Mouse (Mus musculus) heart, adult 2 months (tissue): ENCODE results near the gene Grtp1. TPM values are rescaled to one million over a fixed set of nuclear protein-coding genes. Genes with fewer than 3 reads are reported as not detected.

Source experiments
- DNase-seq, 2 experiments: peaks; one replicate each; pipeline ENCODE4 v3.0.0; 2021
- H3K27ac ChIP-seq: fragments of 200-600 bp; 2 replicates; pipeline ENCODE4 v1.8.1; 2022
- H3K27me3 ChIP-seq: fragments of 200-500 bp; 2 replicates; pipeline ENCODE4 v1.6.1; 2012; ENCODE audit warnings: mild to moderate bottlenecking, low read length, inconsistent platforms, mixed read lengths; ENCODE audit not compliant: control insufficient read depth, insufficient read depth
- H3K36me3 ChIP-seq: fragments of 200-500 bp; 2 replicates; pipeline ENCODE4 v1.6.1; 2012; ENCODE audit warnings: low read length, inconsistent platforms; ENCODE audit not compliant: control insufficient read depth, insufficient read depth
- H3K4me1 ChIP-seq: fragments of 200-500 bp; 2 replicates; pipeline ENCODE4 v1.6.1; 2011; ENCODE audit warnings: low read length; ENCODE audit not compliant: control insufficient read depth, insufficient read depth
- H3K4me3 ChIP-seq: fragments of 200-600 bp; 2 replicates; pipeline ENCODE4 v1.8.1; 2022
- H3K79me2 ChIP-seq: fragments of 200-500 bp; replicated peaks from 2 replicates; pipeline ENCODE4 v1.6.1; 2012; ENCODE audit warnings: mild to moderate bottlenecking, inconsistent platforms, low read length, moderate library complexity, mixed read lengths; ENCODE audit not compliant: control insufficient read depth, insufficient read depth
- H3K9ac ChIP-seq: fragments of 200-500 bp; 2 replicates; pipeline ENCODE4 v1.6.1; 2012; ENCODE audit warnings: low read depth, mild to moderate bottlenecking, control low read depth, inconsistent platforms, low read length, mixed read lengths
- CTCF ChIP-seq: fragments of 200-600 bp; IDR thresholded peaks from 2 replicates; pipeline ENCODE4 v1.8.1; 2022; ENCODE audit warnings: antibody characterized with exemption, mild to moderate bottlenecking, moderate library complexity
- EP300 ChIP-seq: fragments of 200-500 bp; IDR thresholded peaks from 2 replicates; pipeline ENCODE4 v1.6.1; 2011; ENCODE audit warnings: low read depth, low read length, control low read depth; ENCODE audit not compliant: insufficient read depth
- POLR2A ChIP-seq: fragments of 200-500 bp; IDR thresholded peaks from 2 replicates; pipeline ENCODE4 v1.6.1; 2011; ENCODE audit warnings: mild to moderate bottlenecking, low read depth, low read length, control low read depth; ENCODE audit not compliant: insufficient read depth
- WGBS: fragments of 180-500 bp; shearing (Covaris S2); methylation state at CpG from one replicate; pipeline ENCODE4 v1.1.7; 2018; 5-methylcytosine and 5-hydroxymethylcytosine counted together
- intact Hi-C: fragments of 180-260 bp; cut with DNase I; formaldehyde crosslinking; loops from one replicate; pipeline ENCODE4 v1.15.1; 2025
- polyA plus RNA-seq: library from polyadenylated mRNA; depleted of rRNA; stranded (reverse); fragments of >200 nt; gene quantifications from 2 replicates; pipeline ENCODE4 v1.2.3, GENCODE M21; 2012
- total RNA-seq, 2 experiments: library from RNA; stranded (reverse); gene quantifications; 2 replicates each; pipeline ENCODE4 v1.2.3; 2021

Grtp1 gene
- total and polyA plus RNA-seq, 3 experiments: 3.8 to 5.1 (median 3.9) TPM

- peak within 1 kb of the TSS; percentile 94 for H3K27ac ChIP-seq
- WGBS: 3% methylated on average over 49 of the region's 50 CpGs
Measured at GRCm38 (mm10) chr8:13158718-13159376, 41.6 kb downstream of the Grtp1 start, which contains the start of gene Lamp1. Lamp1 (plus strand) TSS chr8:13159161.

GRCm38 (mm10) chr8:13156327-13157097 is 43.9 kb downstream of the Grtp1 start:
- Histone ChIP-seq H3K27ac (peak overlapping the region; percentile 67), H3K79me2 (peaks cover 2% of the 10 kb centered on the region; the same call in 1 of the 2 replicates), H3K27me3 (no peaks in the 10 kb centered on the region), H3K36me3 (peaks cover 5% of the 10 kb centered on the region), H3K4me3 (no peak overlapping the region), H3K4me1 (peaks cover 8% of the 10 kb centered on the region), H3K9ac (no peak overlapping the region)
- TF ChIP-seq POLR2A (no peak), EP300 (0 out of 2 replicates have a peak, but pooled peaks have one; percentile 37)
- WGBS: 54% methylated on average over 12 of the region's 12 CpGs
- intact Hi-C loops: loop anchor here (5.0 to 10.0 kb wide), 2 partner anchors 48 to 131 kb away; partner anchors contain the start of genes Dcun1d2, Grtp1 and Tmco3
- DNase-seq: peak in 1 of 2 experiments; percentile 58

More at GRCm38 (mm10) chr8:13158718-13159376, 41.6 kb downstream of the Grtp1 start, which contains the start of gene Lamp1:
- Histone ChIP-seq H3K79me2 (peaks cover 5% of the 10 kb centered on the region), H3K4me3 (peak within 1 kb of the TSS; percentile 80), H3K27me3 (no peaks in the 10 kb centered on the region), H3K4me1 (peaks cover 16% of the 10 kb centered on the region), H3K9ac (peak within 1 kb of the TSS; percentile 98), H3K36me3 (peaks cover 9% of the 10 kb centered on the region)
- peak; percentile 99 to 100 for DNase-seq
- intact Hi-C loops: loop anchor here (2.0 to 10.0 kb wide), 3 partner anchors 46 to 128 kb away; partner anchors contain the start of genes Cul4a, Dcun1d2, Grtp1 and Pcid2
- TF ChIP-seq CTCF (no peak), EP300 (peak; percentile 80), POLR2A (peak; percentile 68)

GRCm38 (mm10) chr8:13155358-13155757 is 45.1 kb downstream of the Grtp1 start:
- Histone ChIP-seq H3K36me3 (peaks cover 4% of the 10 kb centered on the region), H3K4me1 (peaks cover 4% of the 10 kb centered on the region), H3K9ac (no peak overlapping the region), H3K27me3 (no peaks in the 10 kb centered on the region), H3K79me2 (no peaks in the 10 kb centered on the region), H3K4me3 (no peak overlapping the region), H3K27ac (no peak overlapping the region; the same call in 1 of the 2 replicates)
- TF ChIP-seq EP300 (no peak), CTCF (no peak), POLR2A (no peak)
- WGBS: 68% methylated on average over 9 of the region's 9 CpGs
- intact Hi-C loops: loop anchor here (5.0 to 10.0 kb wide), 2 partner anchors 49 to 132 kb away; partner anchors contain the start of genes Dcun1d2, Grtp1 and Tmco3
- no peak for DNase-seq

GRCm38 (mm10) chr8:13154099-13154498 is 46.3 kb downstream of the Grtp1 start:
- WGBS: 73% methylated on average over 9 of the region's 9 CpGs
- DNase-seq: no peak

GRCm38 (mm10) chr8:13150929-13151328 is 49.5 kb downstream of the Grtp1 start:
- TF ChIP-seq CTCF (no peak), POLR2A (no peak), EP300 (no peak)
- H3K27ac ChIP-seq: no peak overlapping the region
- no peaks in the 10 kb centered on the region for H3K79me2 ChIP-seq
- DNase-seq: no peak
- no peak overlapping the region for H3K9ac ChIP-seq
- H3K36me3 ChIP-seq: no peaks in the 10 kb centered on the region
- WGBS: 85% methylated on average over 2 of the region's 2 CpGs
- H3K4me1 ChIP-seq: no peaks in the 10 kb centered on the region; the same call in 1 of the 2 replicates
- no peaks in the 10 kb centered on the region for H3K27me3 ChIP-seq
- intact Hi-C loops: loop anchor here (10.0 kb wide), 1 partner anchor 54 kb away; the partner anchor contains the start of gene Grtp1
- no peak overlapping the region for H3K4me3 ChIP-seq

More at GRCm38 (mm10) chr8:13154099-13154498, 46.3 kb downstream of the Grtp1 start:
- no peaks in the 10 kb centered on the region for H3K27me3 ChIP-seq
- TF ChIP-seq POLR2A (no peak), EP300 (no peak), CTCF (no peak)
- peaks cover 4% of the 10 kb centered on the region for H3K4me1 ChIP-seq
- no peak overlapping the region for H3K4me3 ChIP-seq
- H3K79me2 ChIP-seq: no peaks in the 10 kb centered on the region
- H3K36me3 ChIP-seq: no peaks in the 10 kb centered on the region
- intact Hi-C loops: loop anchor here (10.0 kb wide), 1 partner anchor 51 kb away; the partner anchor contains the start of gene Grtp1
- H3K27ac ChIP-seq: no peak overlapping the region
- no peak overlapping the region for H3K9ac ChIP-seq
